Mouse (Mus musculus): ENCODE measurements around the gene Npr2.

The Npr2 gene

DNA sequence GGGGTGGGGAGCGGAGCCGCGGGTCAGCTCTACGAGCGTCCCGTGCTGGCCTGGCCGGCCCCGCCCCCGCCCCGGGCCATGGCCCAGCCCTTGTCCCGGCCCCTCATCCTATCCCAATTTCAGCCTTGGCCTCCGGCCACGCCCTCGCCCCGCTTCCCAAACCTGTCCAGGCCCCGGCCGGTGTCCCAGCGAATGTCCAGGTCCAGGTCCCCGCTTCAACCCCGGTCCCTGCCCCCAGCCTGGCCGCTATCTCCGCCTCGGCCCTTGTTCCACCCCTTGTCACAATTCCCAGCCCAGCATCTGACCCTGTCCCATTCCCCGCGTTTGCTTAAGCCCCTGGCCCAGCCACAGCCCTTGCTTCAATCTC is 37.7 kb downstream of the Npr2 start:
- no peak for DNase-seq (ENCODE audit: low read depth, low spot score)

DNA sequence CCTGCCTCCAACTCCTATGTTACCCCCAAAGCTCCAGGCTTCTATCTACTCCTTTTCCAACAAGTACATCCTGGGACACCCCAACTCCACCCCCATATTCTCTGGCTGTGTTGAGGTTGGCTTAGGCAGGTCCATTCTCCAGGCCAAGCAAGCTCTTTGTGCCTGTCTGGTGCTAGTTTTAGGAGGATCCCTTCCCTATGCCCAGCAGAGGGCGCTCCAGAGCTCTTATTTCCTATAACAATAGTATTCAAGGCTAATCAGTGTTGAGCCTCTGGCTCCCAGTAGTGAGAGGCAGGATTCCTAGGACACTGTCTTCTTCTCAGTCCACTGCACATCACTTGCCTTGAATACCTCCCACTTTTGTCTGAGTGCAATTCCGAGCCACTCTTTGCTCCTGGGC is 40.3 kb downstream of the Npr2 start:
- peak; percentile 95 for DNase-seq (ENCODE audit: low read depth, low spot score)

DNA sequence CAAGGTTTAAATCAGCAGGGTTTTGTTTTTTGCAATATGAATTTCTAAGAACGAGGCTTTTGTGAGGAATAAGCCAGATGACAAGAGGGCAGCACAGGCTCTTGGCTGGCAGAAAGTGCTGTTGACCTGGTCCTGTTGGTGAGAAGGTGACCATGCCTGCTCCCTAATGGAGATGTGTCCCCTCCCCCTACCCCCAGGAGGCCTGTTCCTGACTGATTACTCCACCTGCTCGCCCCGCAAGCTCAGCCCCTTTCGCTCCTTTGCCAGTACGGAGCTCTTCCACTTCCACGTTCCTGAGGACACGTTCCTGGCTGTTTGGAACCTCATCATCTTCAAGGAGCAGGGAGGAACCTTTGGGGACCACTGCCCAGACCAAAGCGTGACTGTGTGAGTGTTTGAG is 42.0 kb downstream of the Npr2 start:
- no peak for DNase-seq (ENCODE audit: low read depth, low spot score)

GRCm38 (mm10) chr4:43674974-43675373 is 43.2 kb downstream of the Npr2 start:
- DNase-seq (ENCODE audit: low read depth, low spot score), result no peak

- DNase-seq (ENCODE audit: low read depth, low spot score), result no peak
Measured at GRCm38 (mm10) chr4:43675608-43676007, 43.9 kb downstream of the Npr2 start.

DNA sequence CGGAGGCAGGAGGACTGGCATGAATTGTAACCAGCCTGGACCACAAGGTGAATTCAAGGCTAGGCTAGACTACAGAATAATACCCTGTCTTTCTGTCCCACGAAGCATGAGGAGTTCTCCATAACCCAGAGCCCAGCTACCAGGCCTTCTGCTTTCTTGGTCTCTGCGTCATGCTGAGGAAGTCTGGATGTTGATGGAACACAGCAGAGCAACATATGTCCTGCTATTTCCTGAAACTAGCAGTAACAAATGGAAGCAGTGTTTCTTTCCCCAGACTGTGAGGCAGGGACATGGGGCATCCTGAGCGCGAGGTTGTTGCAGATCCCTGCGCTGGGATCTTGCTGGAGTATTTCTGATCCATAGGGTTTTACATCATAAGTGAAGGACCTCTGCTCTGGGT is 46.8 kb downstream of the Npr2 start:
- peak; percentile 65 for DNase-seq (ENCODE audit: low read depth, low spot score)

DNA sequence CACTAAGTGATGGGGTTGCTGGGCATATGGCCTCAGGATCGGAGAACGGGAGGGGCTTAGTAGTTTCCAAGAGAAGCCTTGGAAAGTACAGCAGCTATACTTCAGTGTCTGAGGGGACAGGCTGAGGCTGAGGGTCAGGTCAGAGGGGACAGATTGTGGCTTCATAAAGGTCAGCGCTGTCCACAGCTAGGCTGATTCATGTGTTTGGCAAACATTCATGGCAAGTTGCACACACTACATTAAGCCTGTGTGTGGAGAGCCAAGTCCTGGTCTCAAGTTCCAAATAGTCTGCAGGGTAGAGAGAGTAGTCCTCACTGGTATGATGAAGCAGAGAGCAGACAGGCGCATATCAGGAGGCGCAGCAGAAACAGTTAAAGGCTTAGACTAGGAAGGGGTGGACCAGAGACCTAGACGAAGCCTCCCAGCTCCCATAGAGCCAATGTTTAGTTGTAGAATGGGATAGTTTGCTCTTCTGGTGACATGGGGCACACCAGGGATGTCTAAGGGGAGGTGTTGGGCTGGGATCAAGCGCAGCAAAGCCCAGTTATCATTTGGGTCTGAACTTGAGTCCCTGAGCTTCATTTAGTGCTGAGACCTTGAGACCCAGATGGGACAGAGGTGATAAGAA is 47.8 kb downstream of the Npr2 start:
- DNase-seq (ENCODE audit: low read depth, low spot score), result peak; percentile 34

GRCm38 (mm10) chr4:43690021-43690420 is 58.3 kb downstream of the Npr2 start:
- no peak for DNase-seq (ENCODE audit: low read depth, low spot score)

GRCm38 (mm10) chr4:43691026-43691425 is 59.3 kb downstream of the Npr2 start:
- peak; percentile 59 for DNase-seq (ENCODE audit: low read depth, low spot score)

DNA sequence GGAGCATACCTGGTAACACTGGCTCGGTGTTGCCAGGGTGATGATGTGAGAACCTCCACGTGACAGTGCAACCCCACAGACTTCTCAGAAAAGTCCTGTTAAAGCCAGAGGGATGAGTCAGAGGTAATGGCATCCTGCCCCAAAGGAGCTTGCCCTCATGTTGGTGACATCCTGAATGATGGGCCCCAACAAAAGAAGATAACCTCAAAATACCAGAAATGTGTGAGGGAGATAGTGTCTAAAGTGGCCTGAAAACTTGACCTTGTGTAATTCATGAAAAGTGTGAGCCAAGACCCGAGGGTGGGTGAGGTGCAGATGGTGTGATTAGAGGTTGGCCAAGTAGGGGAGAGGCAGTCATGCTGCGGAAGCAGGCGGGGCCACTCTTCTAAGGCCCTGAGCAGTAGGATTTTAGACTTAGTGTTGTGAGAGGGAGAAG is 62.1 kb downstream of the Npr2 start:
- peak; percentile 43 for DNase-seq (ENCODE audit: low read depth, low spot score)

DNA sequence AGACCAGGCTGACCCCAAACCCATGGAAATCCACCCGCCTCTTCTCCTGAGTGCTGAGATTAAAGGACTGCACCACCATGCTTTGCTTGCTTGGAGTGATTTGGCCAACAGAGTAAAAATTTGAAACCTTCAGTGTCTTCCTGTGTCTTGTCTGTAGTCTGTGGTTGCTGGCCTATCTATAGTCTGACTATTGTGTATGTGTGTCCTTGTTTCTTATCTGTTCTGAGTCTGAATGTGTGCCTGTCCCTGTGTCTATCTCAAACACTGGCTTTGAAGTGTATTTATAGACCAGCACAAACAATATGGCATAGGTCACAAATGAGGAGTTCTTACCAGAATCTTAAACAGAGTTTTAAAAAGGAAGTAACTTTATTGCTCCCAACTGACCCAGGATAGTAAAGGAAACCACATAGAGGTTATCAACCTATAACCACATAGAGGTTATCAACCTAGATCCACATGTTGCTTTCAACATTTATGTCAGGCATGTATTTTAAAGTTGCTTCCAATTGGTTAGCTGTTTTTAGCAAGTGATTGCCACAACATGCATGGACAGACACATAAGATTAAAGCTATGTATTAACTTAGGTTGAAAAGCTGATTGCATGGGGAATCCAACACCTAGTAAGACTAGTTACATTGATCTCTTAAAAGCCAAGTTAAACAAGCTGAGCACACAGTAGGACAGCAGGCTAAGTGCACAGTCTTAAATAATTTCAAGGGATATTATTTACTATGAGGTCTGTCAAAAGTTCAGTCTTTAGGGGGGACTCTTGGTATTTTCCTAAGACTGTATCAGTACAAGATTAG is 62.9 kb downstream of the Npr2 start:
- no peak for DNase-seq (ENCODE audit: low read depth, low spot score)

- DNase-seq (ENCODE audit: low read depth, low spot score), result no peak
Measured at GRCm38 (mm10) chr4:43695249-43695671, 63.5 kb downstream of the Npr2 start.

DNA sequence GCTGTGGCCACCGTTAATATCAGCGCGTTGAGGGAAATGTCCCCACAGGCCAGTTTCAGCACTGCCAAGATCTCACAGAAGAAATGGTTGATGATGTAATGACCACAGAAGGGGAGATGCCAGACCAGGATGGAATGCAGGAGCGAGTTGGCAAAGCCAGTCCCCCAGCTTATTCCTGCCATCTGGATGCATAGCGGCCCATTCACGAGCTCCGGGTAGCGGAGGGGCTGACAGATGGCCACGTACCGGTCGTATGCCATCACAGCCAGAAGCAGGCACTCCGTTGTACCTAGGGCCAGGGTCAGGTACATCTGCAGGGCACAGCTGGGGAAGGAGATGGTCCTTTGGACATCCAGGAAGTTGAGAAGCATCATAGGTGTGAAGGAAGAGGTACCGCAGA is 64.8 kb downstream of the Npr2 start:
- DNase-seq (ENCODE audit: low read depth, low spot score), result peak; percentile 77

DNA sequence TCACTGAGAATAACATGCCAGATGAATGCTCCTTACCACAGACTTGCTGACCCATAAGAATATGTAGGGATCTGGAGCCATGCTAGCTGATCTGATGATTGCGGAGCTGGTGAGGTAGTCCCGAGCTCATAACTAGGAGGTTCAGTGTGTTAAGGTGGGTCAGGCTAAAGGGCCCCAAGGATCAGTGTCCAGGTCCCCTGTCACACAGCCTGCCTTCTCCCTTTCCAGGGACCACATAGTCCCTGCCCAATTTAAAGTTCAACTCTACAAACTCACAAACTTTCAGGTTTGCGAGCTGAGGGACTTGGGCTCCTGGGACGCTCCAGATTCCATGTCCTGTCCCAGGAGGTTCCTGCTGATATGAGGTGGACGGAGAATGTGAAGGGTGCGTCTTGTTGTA is 69.0 kb downstream of the Npr2 start, which contains the start of gene Olfr70:
Olfr70 (minus strand) TSS at position 101 of the 400 bp plus-strand sequence.
- no peak for DNase-seq (ENCODE audit: low read depth, low spot score)
